Mouse (Mus musculus) ES-E14 (cell line): ENCODE results near the gene Wnt7a. TPM values are rescaled to one million over a fixed set of nuclear protein-coding genes. Genes with fewer than 3 reads are reported as not detected.

Experiments
- DNase-seq: peaks from one replicate; pipeline ENCODE4 v3.0.0-alpha.2; 2013; ENCODE audit warnings: low read depth, low spot score
- H3K27ac ChIP-seq: 2 replicates; pipeline ENCODE4 v1.5.1; 2012; ENCODE audit warnings: low read depth, mild to moderate bottlenecking, low read length, moderate library complexity, mixed read lengths; ENCODE audit not compliant: poor library complexity, insufficient read depth, severe bottlenecking
- H3K36me3 ChIP-seq: 2 replicates; pipeline ENCODE4 v1.6.1; 2012; ENCODE audit warnings: mild to moderate bottlenecking, low read length, moderate library complexity, mixed read lengths; ENCODE audit not compliant: control insufficient read depth, poor library complexity, insufficient read depth, severe bottlenecking
- H3K4me1 ChIP-seq, 2 experiments: fragments of 150-350 bp in 1 of 2; sonication (generic) in 1 of 2; 2 replicates each; pipeline ENCODE4 v1.6.1; 2012; ENCODE audit warnings: low read length in 2 of 2, mild to moderate bottlenecking in 1 of 2, mixed read lengths in 1 of 2; ENCODE audit not compliant: control insufficient read depth in 2 of 2, insufficient read depth in 2 of 2, poor library complexity in 1 of 2
- H3K4me3 ChIP-seq, 2 experiments: fragments of 150-350 bp in 1 of 2; sonication (generic) in 1 of 2; 2 replicates each; pipeline ENCODE4 v1.5.1; 2012; ENCODE audit warnings: low read length in 2 of 2, low read depth in 1 of 2, mild to moderate bottlenecking in 1 of 2, mixed read lengths in 1 of 2; ENCODE audit not compliant: insufficient read depth in 1 of 2, poor library complexity in 1 of 2, severe bottlenecking in 1 of 2
- H3K9ac ChIP-seq: 2 replicates; pipeline ENCODE4 v1.6.1; 2012; ENCODE audit warnings: low read depth, mild to moderate bottlenecking, low read length, mixed read lengths; ENCODE audit not compliant: poor library complexity, insufficient read depth, severe bottlenecking
- H3K9me3 ChIP-seq: fragments of 150-350 bp; sonication (generic); 2 replicates; pipeline ENCODE4 v1.6.1; 2012; ENCODE audit warnings: low read depth, mild to moderate bottlenecking, low read length; ENCODE audit not compliant: control insufficient read depth, insufficient read depth
- CHD2 ChIP-seq: IDR thresholded peaks from 2 replicates; pipeline ENCODE4 v1.6.1; 2014; ENCODE audit warnings: mild to moderate bottlenecking, low read depth, low read length, inconsistent platforms
- HCFC1 ChIP-seq: IDR thresholded peaks from 2 replicates; pipeline ENCODE4 v1.6.1; 2012; ENCODE audit warnings: low read length, inconsistent platforms, borderline replicate concordance; ENCODE audit not compliant: insufficient read depth
- MAFK ChIP-seq: IDR thresholded peaks from 2 replicates; pipeline ENCODE4 v1.6.1; 2014; ENCODE audit warnings: mild to moderate bottlenecking, low read depth, low read length, inconsistent platforms; ENCODE audit not compliant: insufficient read depth
- ZC3H11A ChIP-seq: IDR thresholded peaks from 2 replicates; pipeline ENCODE4 v1.6.1; 2012; ENCODE audit warnings: low read depth, mild to moderate bottlenecking, inconsistent platforms, low read length, borderline replicate concordance
- ZNF384 ChIP-seq: IDR thresholded peaks from 2 replicates; pipeline ENCODE4 v1.6.1; 2012; ENCODE audit warnings: low read depth, low read length, inconsistent platforms
- in situ Hi-C, 2 experiments: fragments of 600-800 bp; cut with MboI; formaldehyde crosslinking; loops; one replicate each; pipeline ENCODE4 v1.15.1; 2025; ENCODE audit warnings: low sequenced_read_pairs in 2 of 2, inconsistent platforms in 1 of 2; ENCODE audit not compliant: unreplicated experiment in 2 of 2
- total RNA-seq: library from RNA; depleted of rRNA; stranded (reverse); fragments of 300-350 nt; gene quantifications from 2 replicates; pipeline ENCODE4 v1.2.3, GENCODE M21; 2012

The Wnt7a gene
- total RNA-seq, 1 experiment: 1.0 TPM

DNA sequence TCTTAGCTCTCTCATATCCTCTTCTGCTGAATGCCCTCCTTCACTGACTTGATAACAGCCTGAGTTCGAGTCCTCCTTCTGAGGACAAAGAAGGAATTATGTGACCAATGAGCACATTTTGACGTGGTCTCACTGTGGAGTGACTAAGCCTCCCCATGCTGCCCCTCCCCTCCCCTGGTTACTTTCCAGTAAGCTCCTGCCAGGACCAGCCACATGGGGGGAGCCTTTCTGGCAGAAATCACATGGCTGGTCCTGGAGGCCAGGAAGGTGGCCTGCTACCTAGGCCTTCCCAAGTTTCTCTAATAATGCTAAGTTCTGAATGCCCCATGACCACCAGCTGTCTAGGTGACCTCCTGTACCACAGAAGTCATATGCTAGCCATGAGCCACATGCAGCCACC lies 27.3 kb downstream of the Wnt7a start:
- Histone ChIP-seq H3K4me1 (no peaks in the 10 kb centered on the region), H3K4me3 (no peak overlapping the region), H3K9ac (no peak overlapping the region), H3K36me3 (no peaks in the 10 kb centered on the region), H3K9me3 (no peaks in the 10 kb centered on the region), H3K27ac (no peak overlapping the region)
- no peak for TF ChIP-seq HCFC1
- DNase-seq: no peak
- in situ Hi-C loops: no loop called here

GRCm38 (mm10) chr6:91383303-91383702 lies 27.9 kb downstream of the Wnt7a start:
- Histone ChIP-seq H3K9me3 (no peaks in the 10 kb centered on the region), H3K4me1 (no peaks in the 10 kb centered on the region), H3K36me3 (no peaks in the 10 kb centered on the region), H3K9ac (no peak overlapping the region), H3K4me3 (no peak overlapping the region), H3K27ac (no peak overlapping the region)
- DNase-seq: no peak
- in situ Hi-C loops: no loop called here
- TF ChIP-seq CHD2 (no peak), ZNF384 (no peak), MAFK (no peak), HCFC1 (no peak), ZC3H11A (no peak)

DNA sequence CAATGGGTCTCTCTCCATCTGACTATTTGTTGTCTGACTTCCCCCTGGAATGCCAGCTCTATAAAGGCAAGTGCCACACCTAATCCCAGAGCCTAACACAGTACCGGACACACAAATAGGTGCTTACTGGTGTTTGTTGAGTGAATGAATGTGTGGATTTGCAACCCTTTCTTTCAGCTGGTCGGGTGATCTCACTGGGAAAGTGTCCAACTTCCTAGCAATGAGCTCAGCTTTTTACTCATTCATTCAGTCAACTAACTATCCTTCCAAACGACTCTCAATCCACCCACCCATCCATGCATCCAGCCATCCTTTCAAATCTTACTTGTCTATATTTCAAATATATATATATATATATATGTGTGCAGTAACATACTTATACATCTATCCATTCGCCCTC lies 31.3 kb downstream of the Wnt7a start:
- in situ Hi-C loops: no loop called here
- H3K4me1 ChIP-seq: no peaks in the 10 kb centered on the region
- H3K9ac ChIP-seq: no peak overlapping the region
- H3K27ac ChIP-seq: no peak overlapping the region
- H3K9me3 ChIP-seq: no peaks in the 10 kb centered on the region
- TF ChIP-seq HCFC1 (no peak), ZC3H11A (no peak), ZNF384 (no peak), MAFK (no peak), CHD2 (no peak)
- H3K4me3 ChIP-seq: no peak overlapping the region
- DNase-seq: no peak
- H3K36me3 ChIP-seq: no peaks in the 10 kb centered on the region

- Histone ChIP-seq H3K36me3 (no peaks in the 10 kb centered on the region), H3K9me3 (no peaks in the 10 kb centered on the region), H3K9ac (no peak overlapping the region), H3K4me1 (no peaks in the 10 kb centered on the region), H3K27ac (no peak overlapping the region), H3K4me3 (no peak overlapping the region)
- in situ Hi-C loops: no loop called here
- TF ChIP-seq CHD2 (no peak), HCFC1 (no peak), ZC3H11A (no peak), ZNF384 (no peak), MAFK (no peak)
- no peak for DNase-seq
Observed at GRCm38 (mm10) chr6:91379266-91379665, 31.9 kb downstream of the Wnt7a start.

- H3K4me1 ChIP-seq: no peaks in the 10 kb centered on the region
- H3K9me3 ChIP-seq: no peaks in the 10 kb centered on the region
- in situ Hi-C loops: no loop called here
- no peak overlapping the region for H3K9ac ChIP-seq
- no peak overlapping the region for H3K27ac ChIP-seq
- DNase-seq: no peak
- H3K36me3 ChIP-seq: no peaks in the 10 kb centered on the region
- H3K4me3 ChIP-seq: no peak overlapping the region
- TF ChIP-seq MAFK (no peak), HCFC1 (no peak), ZNF384 (no peak), ZC3H11A (no peak), CHD2 (no peak)
Observed at GRCm38 (mm10) chr6:91372977-91373376, 38.2 kb downstream of the Wnt7a start.
